Mouse (Mus musculus): ENCODE data around the gene Srrm4. TPM values are rescaled to one million over a fixed set of nuclear protein-coding genes. Genes with fewer than 3 reads are reported as not detected.

Srrm4 gene
- polyA plus RNA-seq (2014; fragmentation: Nextera tagmentation; extraction: Ambion mirVana): 1.2 and 1.4 TPM in 2 replicates

- no peak within 1 kb of the TSS for H3K27ac ChIP-seq (replicated peaks; ENCODE audit: low read depth, low read length)
- peaks cover 41% of the 10 kb centered on the region for H3K27me3 ChIP-seq (replicated peaks; ENCODE audit: control insufficient read depth, insufficient read depth, low read length)
- H3K4me2 ChIP-seq (ENCODE audit: low read depth, low read length): peak within 1 kb of the TSS; percentile 47
- H3K4me3 ChIP-seq (ENCODE audit: low read depth, low read length): peak within 1 kb of the TSS; percentile 24
- H3K9me3 ChIP-seq (ENCODE audit: control insufficient read depth, low read length): 0 out of 2 replicates have a peak, but pooled peaks cover 3% of the 10 kb centered on the region
- no peaks in the 10 kb centered on the region for H3K36me3 ChIP-seq (ENCODE audit: control insufficient read depth, insufficient read depth, low read length)
- DNase-seq (ENCODE audit: low spot score) (peak; percentile 81), ATAC-seq (ENCODE audit: low read depth) (peak; percentile 87)
- under 1% methylated on average over 39 of the region's 53 CpGs for WGBS
- H3K4me1 ChIP-seq (ENCODE audit: control insufficient read depth, insufficient read depth, low read length): peaks cover 6% of the 10 kb centered on the region; the same call in 1 of the 2 replicates
- no peak within 1 kb of the TSS for H3K9ac ChIP-seq (ENCODE audit: low read depth, low read length)
These were observed at the start of gene Srrm4 for GRCm38 (mm10) chr5:116591346-116592048. Gene Srrm4 (minus strand): TSS chr5:116591817.

GRCm38 (mm10) chr5:116592801-116593430 is 1.3 kb upstream of the Srrm4 start:
- H3K4me1 ChIP-seq (ENCODE audit: control insufficient read depth, insufficient read depth, low read length): peaks cover 6% of the 10 kb centered on the region; the same call in 1 of the 2 replicates
- 1% methylated on average over 12 of the region's 12 CpGs for WGBS
- DNase-seq (ENCODE audit: low spot score) (peak; percentile 50), ATAC-seq (ENCODE audit: low read depth) (0 out of 2 replicates have a peak, but pooled peaks have one; percentile 34)
- H3K4me3 ChIP-seq (ENCODE audit: low read depth, low read length): 0 out of 2 replicates have a peak overlapping the region, but pooled peaks have one; percentile 24
- 0 out of 2 replicates have a peak, but pooled peaks cover 3% of the 10 kb centered on the region for H3K9me3 ChIP-seq (ENCODE audit: control insufficient read depth, low read length)
- peak overlapping the region; percentile 47; the same call in 1 of the 2 replicates for H3K4me2 ChIP-seq (ENCODE audit: low read depth, low read length)
- H3K36me3 ChIP-seq (ENCODE audit: control insufficient read depth, insufficient read depth, low read length): no peaks in the 10 kb centered on the region
- H3K27ac ChIP-seq (replicated peaks; ENCODE audit: low read depth, low read length): no peak overlapping the region
- H3K27me3 ChIP-seq (replicated peaks; ENCODE audit: control insufficient read depth, insufficient read depth, low read length): peaks cover 41% of the 10 kb centered on the region
- no peak overlapping the region for H3K9ac ChIP-seq (ENCODE audit: low read depth, low read length)

GRCm38 (mm10) chr5:116592049-116592800 is 608 bp upstream of the Srrm4 start:
- H3K4me2 ChIP-seq (ENCODE audit: low read depth, low read length): peak overlapping the region; percentile 47
- 1% methylated on average over 32 of the region's 32 CpGs for WGBS
- ATAC-seq (ENCODE audit: low read depth) (peak; percentile 53), DNase-seq (ENCODE audit: low spot score) (peak; percentile 35)
- H3K27ac ChIP-seq (replicated peaks; ENCODE audit: low read depth, low read length): no peak overlapping the region
- no peak overlapping the region for H3K9ac ChIP-seq (ENCODE audit: low read depth, low read length)
- H3K4me1 ChIP-seq (ENCODE audit: control insufficient read depth, insufficient read depth, low read length): peaks cover 6% of the 10 kb centered on the region; the same call in 1 of the 2 replicates
- H3K27me3 ChIP-seq (replicated peaks; ENCODE audit: control insufficient read depth, insufficient read depth, low read length): peaks cover 41% of the 10 kb centered on the region
- peak overlapping the region; percentile 24 for H3K4me3 ChIP-seq (ENCODE audit: low read depth, low read length)
- 0 out of 2 replicates have a peak, but pooled peaks cover 3% of the 10 kb centered on the region for H3K9me3 ChIP-seq (ENCODE audit: control insufficient read depth, low read length)
- no peaks in the 10 kb centered on the region for H3K36me3 ChIP-seq (ENCODE audit: control insufficient read depth, insufficient read depth, low read length)

- Histone ChIP-seq H3K9me3 (ENCODE audit: control insufficient read depth, low read length) (0 out of 2 replicates have a peak, but pooled peaks cover 3% of the 10 kb centered on the region), H3K4me2 (ENCODE audit: low read depth, low read length) (no peak overlapping the region), H3K4me1 (ENCODE audit: control insufficient read depth, insufficient read depth, low read length) (peaks cover 6% of the 10 kb centered on the region; the same call in 1 of the 2 replicates), H3K36me3 (ENCODE audit: control insufficient read depth, insufficient read depth, low read length) (no peaks in the 10 kb centered on the region), H3K27me3 (replicated peaks; ENCODE audit: control insufficient read depth, insufficient read depth, low read length) (peaks cover 41% of the 10 kb centered on the region), H3K27ac (replicated peaks; ENCODE audit: low read depth, low read length) (no peak overlapping the region), H3K4me3 (ENCODE audit: low read depth, low read length) (peak overlapping the region; percentile 24; the same call in 1 of the 2 replicates), H3K9ac (ENCODE audit: low read depth, low read length) (no peak overlapping the region)
- ATAC-seq (ENCODE audit: low read depth) (no peak), DNase-seq (ENCODE audit: low spot score) (no peak)
- 6% methylated on average over 10 of the region's 10 CpGs for WGBS
These were observed 919 bp downstream of the Srrm4 start for GRCm38 (mm10) chr5:116590698-116591097.

GRCm38 (mm10) chr5:116589631-116590030 is 2.0 kb downstream of the Srrm4 start:
- H3K4me3 ChIP-seq (ENCODE audit: low read depth, low read length): peak overlapping the region; percentile 24; the same call in 1 of the 2 replicates

GRCm38 (mm10) chr5:116588836-116589235 is 2.8 kb downstream of the Srrm4 start:
- Histone ChIP-seq H3K9ac (ENCODE audit: low read depth, low read length) (no peak overlapping the region), H3K36me3 (ENCODE audit: control insufficient read depth, insufficient read depth, low read length) (no peaks in the 10 kb centered on the region), H3K27ac (replicated peaks; ENCODE audit: low read depth, low read length) (no peak overlapping the region), H3K27me3 (replicated peaks; ENCODE audit: control insufficient read depth, insufficient read depth, low read length) (peaks cover 39% of the 10 kb centered on the region), H3K4me3 (ENCODE audit: low read depth, low read length) (no peak overlapping the region), H3K9me3 (ENCODE audit: control insufficient read depth, low read length) (0 out of 2 replicates have a peak, but pooled peaks cover 3% of the 10 kb centered on the region), H3K4me2 (ENCODE audit: low read depth, low read length) (no peak overlapping the region), H3K4me1 (ENCODE audit: control insufficient read depth, insufficient read depth, low read length) (peaks cover 6% of the 10 kb centered on the region; the same call in 1 of the 2 replicates)
- no peak for DNase-seq (ENCODE audit: low spot score)
- no peak for ATAC-seq (ENCODE audit: low read depth)
- WGBS: 54% methylated on average over 10 of the region's 10 CpGs

More at GRCm38 (mm10) chr5:116589631-116590030, 2.0 kb downstream of the Srrm4 start:
- peaks cover 41% of the 10 kb centered on the region for H3K27me3 ChIP-seq (replicated peaks; ENCODE audit: control insufficient read depth, insufficient read depth, low read length)
- H3K9ac ChIP-seq (ENCODE audit: low read depth, low read length): no peak overlapping the region
- WGBS: 67% methylated on average over 8 of the region's 8 CpGs
- DNase-seq (ENCODE audit: low spot score): no peak
- 0 out of 2 replicates have a peak overlapping the region, but pooled peaks have one; percentile 4 for H3K4me2 ChIP-seq (ENCODE audit: low read depth, low read length)
- H3K9me3 ChIP-seq (ENCODE audit: control insufficient read depth, low read length): 0 out of 2 replicates have a peak, but pooled peaks cover 3% of the 10 kb centered on the region
- no peak overlapping the region for H3K27ac ChIP-seq (replicated peaks; ENCODE audit: low read depth, low read length)
- H3K36me3 ChIP-seq (ENCODE audit: control insufficient read depth, insufficient read depth, low read length): no peaks in the 10 kb centered on the region
- no peak for ATAC-seq (ENCODE audit: low read depth)
- H3K4me1 ChIP-seq (ENCODE audit: control insufficient read depth, insufficient read depth, low read length): peaks cover 6% of the 10 kb centered on the region; the same call in 1 of the 2 replicates

GRCm38 (mm10) chr5:116579533-116579932 is 12.1 kb downstream of the Srrm4 start:
- DNase-seq (ENCODE audit: low spot score) (no peak), ATAC-seq (ENCODE audit: low read depth) (no peak)
- no peaks in the 10 kb centered on the region for H3K9me3 ChIP-seq (ENCODE audit: control insufficient read depth, low read length)
- no peaks in the 10 kb centered on the region for H3K4me1 ChIP-seq (ENCODE audit: control insufficient read depth, insufficient read depth, low read length)
- WGBS: 85% methylated on average over 8 of the region's 8 CpGs
- H3K27me3 ChIP-seq (replicated peaks; ENCODE audit: control insufficient read depth, insufficient read depth, low read length): no peaks in the 10 kb centered on the region
- no peak overlapping the region for H3K4me3 ChIP-seq (ENCODE audit: low read depth, low read length)
- H3K4me2 ChIP-seq (ENCODE audit: low read depth, low read length): no peak overlapping the region
- H3K36me3 ChIP-seq (ENCODE audit: control insufficient read depth, insufficient read depth, low read length): no peaks in the 10 kb centered on the region
- H3K9ac ChIP-seq (ENCODE audit: low read depth, low read length): no peak overlapping the region
- H3K27ac ChIP-seq (replicated peaks; ENCODE audit: low read depth, low read length): no peak overlapping the region

GRCm38 (mm10) chr5:116577082-116577481 is 14.5 kb downstream of the Srrm4 start:
- Histone ChIP-seq H3K27me3 (replicated peaks; ENCODE audit: control insufficient read depth, insufficient read depth, low read length) (no peaks in the 10 kb centered on the region; the same call in 1 of the 2 replicates), H3K36me3 (ENCODE audit: control insufficient read depth, insufficient read depth, low read length) (no peaks in the 10 kb centered on the region), H3K27ac (replicated peaks; ENCODE audit: low read depth, low read length) (no peak overlapping the region), H3K4me1 (ENCODE audit: control insufficient read depth, insufficient read depth, low read length) (no peaks in the 10 kb centered on the region), H3K9ac (ENCODE audit: low read depth, low read length) (no peak overlapping the region), H3K4me2 (ENCODE audit: low read depth, low read length) (no peak overlapping the region), H3K4me3 (ENCODE audit: low read depth, low read length) (no peak overlapping the region), H3K9me3 (ENCODE audit: control insufficient read depth, low read length) (no peaks in the 10 kb centered on the region)
- DNase-seq (ENCODE audit: low spot score) (no peak), ATAC-seq (ENCODE audit: low read depth) (no peak)
- WGBS: 88% methylated on average over 5 of the region's 5 CpGs

Measured in embryonic facial prominence, embryonic 14.5 days (tissue).